Mouse (Mus musculus): ENCODE measurements around the gene Sdsl. TPM values are rescaled to one million over a fixed set of nuclear protein-coding genes. Genes with fewer than 3 reads are reported as not detected.

The Sdsl gene
- polyA plus RNA-seq, 1 experiment: 0.69 TPM

GRCm38 (mm10) chr5:120477993-120478392 is 5.4 kb upstream of the Sdsl start:
- Histone ChIP-seq H3ac (ENCODE audit: control insufficient read depth, insufficient read length, low read depth) (no peak overlapping the region), H3K27me3 (ENCODE audit: control insufficient read depth, insufficient read depth, insufficient read length) (peaks cover 41% of the 10 kb centered on the region)

GRCm38 (mm10) chr5:120476296-120476695 is 3.7 kb upstream of the Sdsl start, which contains the start of gene Sds:
Gene Sds (plus strand): TSS chr5:120476526.
- Histone ChIP-seq H3ac (ENCODE audit: control insufficient read depth, insufficient read length, low read depth) (no peak within 1 kb of the TSS), H3K4me3 (ENCODE audit: insufficient read depth, poor library complexity, severe bottlenecking) (no peak within 1 kb of the TSS), H3K36me3 (ENCODE audit: control insufficient read depth, insufficient read depth) (no peaks in the 10 kb centered on the region), H3K79me3 (ENCODE audit: low read depth) (no peaks in the 10 kb centered on the region), H3K27me3 (ENCODE audit: control insufficient read depth, insufficient read depth, insufficient read length) (peaks cover 49% of the 10 kb centered on the region), H3K79me2 (ENCODE audit: control insufficient read depth, insufficient read depth) (no peaks in the 10 kb centered on the region)
- TF ChIP-seq MYOG (IDR thresholded peaks at IDR 0.05; ENCODE audit: control insufficient read depth, extremely low read depth, insufficient read length): no peak
- TF ChIP-seq MAX (IDR thresholded peaks at IDR 0.05): no peak
- TF ChIP-seq FOSL1 (IDR thresholded peaks at IDR 0.05; ENCODE audit: insufficient read depth, low read length, poor library complexity, severe bottlenecking): no peak
- no peak for TF ChIP-seq USF1 (IDR thresholded peaks at IDR 0.05; ENCODE audit: low read depth)
- TF ChIP-seq CEBPB (IDR thresholded peaks at IDR 0.05; ENCODE audit: low read depth): no peak
- TF ChIP-seq CTCF (IDR thresholded peaks at IDR 0.05; ENCODE audit: control insufficient read depth, insufficient read depth, insufficient read length): no peak

More at GRCm38 (mm10) chr5:120477993-120478392, 5.4 kb upstream of the Sdsl start:
- Histone ChIP-seq H3K79me2 (ENCODE audit: control insufficient read depth, insufficient read depth) (no peaks in the 10 kb centered on the region), H3K4me3 (ENCODE audit: insufficient read depth, poor library complexity, severe bottlenecking) (no peak overlapping the region), H3K36me3 (ENCODE audit: control insufficient read depth, insufficient read depth) (no peaks in the 10 kb centered on the region), H3K79me3 (ENCODE audit: low read depth) (no peaks in the 10 kb centered on the region)
- no peak for TF ChIP-seq USF1 (IDR thresholded peaks at IDR 0.05; ENCODE audit: low read depth)
- no peak for TF ChIP-seq MYOD1 (IDR thresholded peaks at IDR 0.05; ENCODE audit: control insufficient read depth, insufficient read length, low read depth)
- no peak for TF ChIP-seq MYOG (IDR thresholded peaks at IDR 0.05; ENCODE audit: control insufficient read depth, extremely low read depth, insufficient read length)
- TF ChIP-seq FOSL1 (IDR thresholded peaks at IDR 0.05; ENCODE audit: insufficient read depth, low read length, poor library complexity, severe bottlenecking): no peak
- TF ChIP-seq MAX (IDR thresholded peaks at IDR 0.05): no peak
- no peak for TF ChIP-seq CEBPB (IDR thresholded peaks at IDR 0.05; ENCODE audit: low read depth)
- TF ChIP-seq CTCF (IDR thresholded peaks at IDR 0.05; ENCODE audit: control insufficient read depth, insufficient read depth, insufficient read length): no peak

- no peak overlapping the region for H3ac ChIP-seq (ENCODE audit: control insufficient read depth, insufficient read length, low read depth)
- no peak overlapping the region for H3K4me3 ChIP-seq (ENCODE audit: insufficient read depth, poor library complexity, severe bottlenecking)
- H3K79me2 ChIP-seq (ENCODE audit: control insufficient read depth, insufficient read depth): no peaks in the 10 kb centered on the region
- peaks cover 51% of the 10 kb centered on the region for H3K27me3 ChIP-seq (ENCODE audit: control insufficient read depth, insufficient read depth, insufficient read length)
- no peaks in the 10 kb centered on the region for H3K36me3 ChIP-seq (ENCODE audit: control insufficient read depth, insufficient read depth)
- TF ChIP-seq MYOD1 (IDR thresholded peaks at IDR 0.05; ENCODE audit: control insufficient read depth, insufficient read length, low read depth) (no peak), FOSL1 (IDR thresholded peaks at IDR 0.05; ENCODE audit: insufficient read depth, low read length, poor library complexity, severe bottlenecking) (no peak), USF1 (IDR thresholded peaks at IDR 0.05; ENCODE audit: low read depth) (no peak), MYOG (IDR thresholded peaks at IDR 0.05; ENCODE audit: control insufficient read depth, extremely low read depth, insufficient read length) (no peak), CTCF (IDR thresholded peaks at IDR 0.05; ENCODE audit: control insufficient read depth, insufficient read depth, insufficient read length) (no peak), MAX (IDR thresholded peaks at IDR 0.05) (no peak), CEBPB (IDR thresholded peaks at IDR 0.05; ENCODE audit: low read depth) (no peak)
- H3K79me3 ChIP-seq (ENCODE audit: low read depth): no peaks in the 10 kb centered on the region
Observed at GRCm38 (mm10) chr5:120475861-120476260, 3.3 kb upstream of the Sdsl start.

- no peak for TF ChIP-seq MYOD1 (IDR thresholded peaks at IDR 0.05; ENCODE audit: control insufficient read depth, insufficient read length, low read depth)
- no peak for TF ChIP-seq FOSL1 (IDR thresholded peaks at IDR 0.05; ENCODE audit: insufficient read depth, low read length, poor library complexity, severe bottlenecking)
- TF ChIP-seq MYOG (IDR thresholded peaks at IDR 0.05; ENCODE audit: control insufficient read depth, extremely low read depth, insufficient read length): no peak
- H3ac ChIP-seq (ENCODE audit: control insufficient read depth, insufficient read length, low read depth): no peak overlapping the region
- H3K79me2 ChIP-seq (ENCODE audit: control insufficient read depth, insufficient read depth): no peaks in the 10 kb centered on the region
- no peaks in the 10 kb centered on the region for H3K79me3 ChIP-seq (ENCODE audit: low read depth)
- H3K4me3 ChIP-seq (ENCODE audit: insufficient read depth, poor library complexity, severe bottlenecking): no peak overlapping the region
- no peaks in the 10 kb centered on the region for H3K36me3 ChIP-seq (ENCODE audit: control insufficient read depth, insufficient read depth)
- H3K27me3 ChIP-seq (ENCODE audit: control insufficient read depth, insufficient read depth, insufficient read length): peaks cover 52% of the 10 kb centered on the region
Observed at GRCm38 (mm10) chr5:120473361-120473760, 751 bp upstream of the Sdsl start.

GRCm38 (mm10) chr5:120471538-120471937 is 1.1 kb downstream of the Sdsl start:
- TF ChIP-seq CEBPB (IDR thresholded peaks at IDR 0.05; ENCODE audit: low read depth) (no peak), MYOD1 (IDR thresholded peaks at IDR 0.05; ENCODE audit: control insufficient read depth, insufficient read length, low read depth) (no peak), FOSL1 (IDR thresholded peaks at IDR 0.05; ENCODE audit: insufficient read depth, low read length, poor library complexity, severe bottlenecking) (no peak), CTCF (IDR thresholded peaks at IDR 0.05; ENCODE audit: control insufficient read depth, insufficient read depth, insufficient read length) (no peak), MAX (IDR thresholded peaks at IDR 0.05) (no peak), USF1 (IDR thresholded peaks at IDR 0.05; ENCODE audit: low read depth) (no peak), MYOG (IDR thresholded peaks at IDR 0.05; ENCODE audit: control insufficient read depth, extremely low read depth, insufficient read length) (no peak)
- no peaks in the 10 kb centered on the region for H3K36me3 ChIP-seq (ENCODE audit: control insufficient read depth, insufficient read depth)
- no peaks in the 10 kb centered on the region for H3K79me3 ChIP-seq (ENCODE audit: low read depth)
- H3K4me3 ChIP-seq (ENCODE audit: insufficient read depth, poor library complexity, severe bottlenecking): no peak overlapping the region
- no peaks in the 10 kb centered on the region for H3K79me2 ChIP-seq (ENCODE audit: control insufficient read depth, insufficient read depth)
- no peak overlapping the region for H3ac ChIP-seq (ENCODE audit: control insufficient read depth, insufficient read length, low read depth)
- H3K27me3 ChIP-seq (ENCODE audit: control insufficient read depth, insufficient read depth, insufficient read length): peaks cover 42% of the 10 kb centered on the region

- TF ChIP-seq MAX (IDR thresholded peaks at IDR 0.05) (no peak), FOSL1 (IDR thresholded peaks at IDR 0.05; ENCODE audit: insufficient read depth, low read length, poor library complexity, severe bottlenecking) (no peak), CEBPB (IDR thresholded peaks at IDR 0.05; ENCODE audit: low read depth) (no peak), CTCF (IDR thresholded peaks at IDR 0.05; ENCODE audit: control insufficient read depth, insufficient read depth, insufficient read length) (no peak), MYOG (IDR thresholded peaks at IDR 0.05; ENCODE audit: control insufficient read depth, extremely low read depth, insufficient read length) (no peak), USF1 (IDR thresholded peaks at IDR 0.05; ENCODE audit: low read depth) (no peak), MYOD1 (IDR thresholded peaks at IDR 0.05; ENCODE audit: control insufficient read depth, insufficient read length, low read depth) (no peak)
- Histone ChIP-seq H3K79me2 (ENCODE audit: control insufficient read depth, insufficient read depth) (no peaks in the 10 kb centered on the region), H3K36me3 (ENCODE audit: control insufficient read depth, insufficient read depth) (no peaks in the 10 kb centered on the region), H3K79me3 (ENCODE audit: low read depth) (no peaks in the 10 kb centered on the region), H3K4me3 (ENCODE audit: insufficient read depth, poor library complexity, severe bottlenecking) (no peak overlapping the region), H3K27me3 (ENCODE audit: control insufficient read depth, insufficient read depth, insufficient read length) (peaks cover 23% of the 10 kb centered on the region), H3ac (ENCODE audit: control insufficient read depth, insufficient read length, low read depth) (no peak overlapping the region)
Observed at GRCm38 (mm10) chr5:120468830-120469229, 3.8 kb downstream of the Sdsl start.
